Mouse (Mus musculus) frontal cortex, adult 2 months (tissue): ENCODE results near the gene Tsc1. TPM values are rescaled to one million over a fixed set of nuclear protein-coding genes. Genes with fewer than 3 reads are reported as not detected.

Source experiments
- DNase-seq, 2 experiments: peaks; one replicate each; pipeline ENCODE4 v3.0.0; 2022; ENCODE audit warnings: low spot score in 1 of 2; ENCODE audit errors: extremely low spot score in 1 of 2
- polyA plus RNA-seq: library from polyadenylated mRNA; depleted of rRNA; stranded (reverse); fragments of >200 nt; gene quantifications from 2 replicates; pipeline ENCODE4 v1.2.3, GENCODE M21; 2012; rRNA removed

Gene Tsc1
- polyA plus RNA-seq, result 31.0 and 33.7 TPM in 2 replicates

GRCm38 (mm10) chr2:28640461-28641424 is at the start of gene Tsc1:
Gene Tsc1, plus strand, starts transcription at chr2:28641228.
- DNase-seq, result peak; percentile 88 to 96

DNA sequence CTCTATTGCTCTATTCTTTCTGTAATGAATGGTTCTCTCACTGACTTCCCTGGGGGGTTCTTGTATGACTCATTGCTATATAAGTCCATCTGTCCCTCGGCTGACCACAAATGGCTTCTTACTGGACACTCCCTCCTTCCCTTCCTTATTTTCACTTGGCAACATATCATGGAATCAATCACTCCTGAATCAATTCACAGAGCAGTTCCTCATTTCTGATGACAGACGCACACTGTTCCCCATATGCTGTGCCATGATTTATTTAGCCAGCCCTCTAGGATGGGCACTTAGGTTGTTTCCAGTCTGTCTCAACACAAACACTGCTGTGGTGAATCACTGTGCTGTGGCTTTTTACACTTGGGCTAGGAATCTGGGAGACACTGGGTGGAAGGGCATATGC is 49.5 kb upstream of the Tsc1 start:
- DNase-seq, result no peak

- DNase-seq, result peak in 1 of 2 experiments; percentile 41
These were observed 48.2 kb upstream of the Tsc1 start for GRCm38 (mm10) chr2:28592809-28593208.

- no peak for DNase-seq
These were observed 45.0 kb upstream of the Tsc1 start for GRCm38 (mm10) chr2:28596021-28596420.

DNA sequence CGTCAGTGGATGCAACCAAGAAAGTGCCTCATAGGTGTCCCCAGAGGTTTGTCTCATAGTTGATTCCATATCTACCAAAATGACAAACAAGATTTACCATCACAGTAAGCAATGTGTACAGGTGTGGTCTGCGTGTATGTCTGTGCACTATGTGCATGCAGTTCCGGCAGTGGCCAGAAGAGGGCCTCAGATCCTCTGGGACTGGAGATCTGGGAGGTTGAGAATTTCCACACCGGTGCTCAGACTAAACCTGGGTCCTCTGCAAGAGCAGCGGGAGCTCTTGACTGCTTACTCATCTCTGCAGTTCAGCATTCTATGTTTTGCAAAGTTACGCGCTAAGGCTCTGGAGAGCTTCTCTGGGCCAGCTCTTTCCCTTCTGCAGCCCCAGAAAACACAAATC is 44.0 kb upstream of the Tsc1 start:
- no peak for DNase-seq

DNA sequence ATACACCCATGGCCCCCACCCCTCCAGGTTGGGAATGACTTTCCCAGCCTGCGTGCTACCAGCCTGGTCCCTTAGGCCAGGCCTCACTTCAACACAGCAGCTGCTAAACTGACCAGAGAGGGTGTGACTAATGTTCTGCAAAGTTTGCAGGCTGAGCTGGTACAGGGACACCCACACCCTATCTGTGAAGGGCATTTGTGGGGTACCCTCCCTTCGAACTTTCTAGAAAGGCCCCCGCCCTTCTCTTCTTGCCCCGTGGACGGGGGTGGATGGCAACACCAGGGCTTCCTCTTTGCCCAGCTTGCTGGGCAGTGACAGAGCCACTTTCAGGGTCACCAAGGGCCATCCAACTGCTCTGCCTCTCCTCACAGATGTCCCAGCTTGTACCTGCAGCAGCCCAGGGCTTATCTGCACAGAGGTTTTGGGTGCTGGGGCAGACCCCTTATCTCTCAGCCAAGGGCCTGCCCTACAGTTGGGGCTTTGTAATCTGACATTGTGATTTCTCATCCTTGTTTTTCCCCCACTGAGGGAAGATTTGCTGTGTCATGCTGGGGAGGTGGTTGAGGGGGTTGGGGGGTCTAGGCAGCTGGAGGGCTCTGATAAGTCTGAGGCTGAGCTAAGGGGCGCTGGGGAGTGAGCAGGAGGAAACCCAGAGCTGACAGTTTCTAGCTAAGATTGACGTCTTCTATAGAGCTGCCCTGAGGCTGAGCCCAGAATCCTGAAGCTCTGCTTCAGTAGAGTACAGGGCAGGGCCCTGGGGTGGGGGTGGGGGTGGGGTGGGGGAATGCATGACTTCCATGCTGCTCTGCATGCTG is 43.1 kb upstream of the Tsc1 start:
- no peak for DNase-seq

DNA sequence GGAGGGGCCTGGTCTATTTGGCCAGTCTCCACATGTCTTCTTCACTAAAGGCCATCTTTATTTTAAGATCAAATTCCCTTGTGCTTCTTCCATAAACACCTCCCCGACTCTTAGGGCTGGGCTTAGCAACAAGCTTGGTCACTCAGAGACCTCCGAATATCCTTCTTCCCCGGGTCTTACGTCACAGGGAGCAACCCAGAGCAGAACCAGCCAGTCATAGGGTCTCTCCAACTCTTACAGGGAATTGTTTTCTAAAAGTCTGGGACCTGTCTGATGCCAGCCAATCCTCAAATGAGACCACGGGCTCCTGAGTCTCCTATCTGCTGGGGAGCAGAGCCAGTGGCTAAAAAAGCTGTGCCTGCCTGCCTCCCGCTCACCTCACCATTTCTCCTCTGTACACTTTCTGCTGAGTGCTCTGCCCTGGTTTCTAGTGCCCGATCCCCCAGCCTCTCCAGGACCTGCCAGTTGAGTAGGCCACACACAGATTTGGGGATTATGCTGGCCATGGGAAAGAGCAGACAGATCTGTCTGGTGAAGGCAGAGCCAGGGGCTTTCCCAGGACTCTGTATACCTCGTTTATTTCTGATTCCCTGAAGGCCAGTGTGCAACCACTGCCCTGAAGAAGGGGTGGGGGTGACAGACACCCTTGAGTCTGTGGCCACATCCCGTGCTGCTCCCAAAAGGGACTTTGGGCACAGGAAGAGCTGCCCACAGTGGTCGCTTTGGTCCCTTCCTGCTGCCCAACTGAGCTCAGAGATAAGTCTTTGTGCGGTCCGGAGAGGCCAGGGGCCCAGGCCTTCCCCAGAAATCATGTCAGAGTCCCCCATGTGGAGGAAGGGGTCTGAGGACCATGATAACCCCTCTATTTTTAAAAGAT is 42.1 kb upstream of the Tsc1 start:
- no peak for DNase-seq

DNA sequence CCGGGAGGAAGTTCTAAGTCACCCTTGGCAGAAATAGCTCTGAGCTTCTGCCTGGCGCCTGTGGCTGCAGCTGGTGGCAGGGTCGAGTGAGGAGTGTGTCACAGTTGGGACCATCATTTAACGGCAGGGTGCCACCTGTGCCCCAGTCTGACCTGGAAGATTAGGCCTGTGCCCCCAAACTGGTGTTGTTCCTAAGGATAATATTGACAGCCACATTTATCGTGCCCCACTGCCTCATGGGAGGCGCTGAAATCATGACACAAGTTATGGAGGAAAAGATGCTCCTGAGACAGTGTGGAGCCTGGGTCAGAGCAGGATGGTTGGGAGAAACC is 41.5 kb upstream of the Tsc1 start:
- no peak for DNase-seq

GRCm38 (mm10) chr2:28601720-28602590 is 39.1 kb upstream of the Tsc1 start:
- no peak for DNase-seq

GRCm38 (mm10) chr2:28603542-28603941 is 37.5 kb upstream of the Tsc1 start:
- DNase-seq, result no peak

- DNase-seq, result no peak
These were observed 35.1 kb upstream of the Tsc1 start for GRCm38 (mm10) chr2:28605789-28606541.

- DNase-seq, result no peak
These were observed 34.3 kb upstream of the Tsc1 start for GRCm38 (mm10) chr2:28606601-28607340.

- DNase-seq, result no peak
These were observed 33.5 kb upstream of the Tsc1 start for GRCm38 (mm10) chr2:28607341-28608165.

- no peak for DNase-seq
These were observed 31.2 kb upstream of the Tsc1 start for GRCm38 (mm10) chr2:28609851-28610250.

GRCm38 (mm10) chr2:28610716-28611406 is 30.2 kb upstream of the Tsc1 start:
- DNase-seq, result no peak

GRCm38 (mm10) chr2:28611407-28611787 is 29.6 kb upstream of the Tsc1 start:
- DNase-seq, result no peak
